Mouse (Mus musculus) intestine, embryonic 15.5 days (tissue): ENCODE measurements around the gene Arid1b. TPM values are rescaled to one million over a fixed set of nuclear protein-coding genes. Genes with fewer than 3 reads are reported as not detected.
A peak's percentile ranks its signal among the peaks of the same experiment; 100 is the strongest.

Source experiments
- ATAC-seq: fragments of 200-750 bp; cut with Nextera tagmentation; 2 replicates; pipeline ENCODE4 v1.8.0; 2017; ENCODE audit warnings: moderate TSS enrichment, moderate library complexity
- H3K27ac ChIP-seq: fragments of 300-500 bp; sonication (generic); 2 replicates; pipeline ENCODE4 v1.5.1; 2015; ENCODE audit warnings: mild to moderate bottlenecking, inconsistent platforms
- H3K27me3 ChIP-seq: fragments of 300-500 bp; sonication (generic); replicated peaks from 2 replicates; pipeline ENCODE4 v1.6.1; 2015; ENCODE audit warnings: inconsistent platforms
- H3K36me3 ChIP-seq: fragments of 300-500 bp; sonication (generic); 2 replicates; pipeline ENCODE4 v1.6.1; 2015; ENCODE audit warnings: inconsistent platforms
- H3K4me1 ChIP-seq: fragments of 300-500 bp; sonication (generic); replicated peaks from 2 replicates; pipeline ENCODE4 v1.6.1; 2015; ENCODE audit warnings: inconsistent platforms
- H3K4me2 ChIP-seq: fragments of 300-500 bp; sonication (generic); replicated peaks from 2 replicates; pipeline ENCODE4 v1.6.1; 2015; ENCODE audit warnings: mild to moderate bottlenecking, inconsistent platforms
- H3K4me3 ChIP-seq: fragments of 300-500 bp; sonication (generic); replicated peaks from 2 replicates; pipeline ENCODE4 v1.5.1; 2015; ENCODE audit warnings: inconsistent platforms
- H3K9ac ChIP-seq: fragments of 300-500 bp; sonication (generic); 2 replicates; pipeline ENCODE4 v1.6.1; 2015; ENCODE audit warnings: inconsistent platforms
- H3K9me3 ChIP-seq: fragments of 300-500 bp; sonication (generic); 2 replicates; pipeline ENCODE4 v1.6.1; 2016; ENCODE audit warnings: inconsistent platforms
- WGBS: fragments of 180-500 bp; shearing (Covaris S2); methylation state at CpG from one replicate; pipeline ENCODE4 v1.1.7; 2015; 5-methylcytosine and 5-hydroxymethylcytosine counted together
- polyA plus RNA-seq: library from polyadenylated mRNA; unstranded; fragments of >200 nt; fragmentation: Nextera tagmentation; extraction: Ambion mirVana; gene quantifications from 2 replicates; pipeline ENCODE4 v1.2.1, GENCODE M21; 2015

Arid1b gene
- polyA plus RNA-seq, 1 experiment from 2014 or later, result 9.1 TPM

GRCm38 (mm10) chr17:5180925-5181324 is 186.8 kb downstream of the Arid1b start:
- 86% methylated on average over 6 of the region's 6 CpGs for WGBS

GRCm38 (mm10) chr17:5182493-5182892 is 188.4 kb downstream of the Arid1b start:
- Histone ChIP-seq H3K4me1 (peaks cover 12% of the 10 kb centered on the region; the same call in 1 of the 2 replicates), H3K27me3 (no peaks in the 10 kb centered on the region), H3K9ac (no peak overlapping the region), H3K27ac (no peak overlapping the region), H3K9me3 (no peaks in the 10 kb centered on the region), H3K4me3 (no peak overlapping the region), H3K36me3 (no peaks in the 10 kb centered on the region), H3K4me2 (no peak overlapping the region)
- WGBS, result 81% methylated on average over 4 of the region's 4 CpGs
- ATAC-seq, result no peak

More at GRCm38 (mm10) chr17:5180925-5181324, 186.8 kb downstream of the Arid1b start:
- no peak overlapping the region for H3K27ac ChIP-seq
- H3K4me3 ChIP-seq, result no peak overlapping the region
- no peak overlapping the region for H3K4me2 ChIP-seq
- H3K4me1 ChIP-seq, result peaks cover 16% of the 10 kb centered on the region; the same call in 1 of the 2 replicates
- H3K36me3 ChIP-seq, result no peaks in the 10 kb centered on the region
- ATAC-seq, result no peak
- no peak overlapping the region for H3K9ac ChIP-seq
- H3K27me3 ChIP-seq, result no peaks in the 10 kb centered on the region
- H3K9me3 ChIP-seq, result no peaks in the 10 kb centered on the region

GRCm38 (mm10) chr17:5185501-5185900 is 191.4 kb downstream of the Arid1b start:
- Histone ChIP-seq H3K9ac (no peak overlapping the region), H3K27me3 (no peaks in the 10 kb centered on the region), H3K9me3 (no peaks in the 10 kb centered on the region), H3K27ac (no peak overlapping the region), H3K4me2 (no peak overlapping the region), H3K36me3 (no peaks in the 10 kb centered on the region), H3K4me3 (no peak overlapping the region), H3K4me1 (0 out of 2 replicates have a peak, but pooled peaks cover 4% of the 10 kb centered on the region)
- WGBS, result 85% methylated on average over 4 of the region's 4 CpGs
- ATAC-seq, result no peak

- no peak overlapping the region for H3K27ac ChIP-seq
- H3K4me3 ChIP-seq, result no peak overlapping the region
- no peaks in the 10 kb centered on the region for H3K36me3 ChIP-seq
- no peak overlapping the region for H3K4me2 ChIP-seq
- H3K4me1 ChIP-seq, result 0 out of 2 replicates have a peak, but pooled peaks cover 6% of the 10 kb centered on the region
- no peaks in the 10 kb centered on the region for H3K9me3 ChIP-seq
- no peak for ATAC-seq
- WGBS, result 90% methylated on average over 2 of the region's 2 CpGs
- H3K27me3 ChIP-seq, result no peaks in the 10 kb centered on the region
- H3K9ac ChIP-seq, result no peak overlapping the region
Observed at GRCm38 (mm10) chr17:5187546-5187945, 193.4 kb downstream of the Arid1b start.

- Histone ChIP-seq H3K4me1 (0 out of 2 replicates have a peak, but pooled peaks cover 6% of the 10 kb centered on the region), H3K27ac (no peak overlapping the region), H3K9me3 (no peaks in the 10 kb centered on the region), H3K9ac (no peak overlapping the region), H3K36me3 (no peaks in the 10 kb centered on the region), H3K4me3 (no peak overlapping the region), H3K27me3 (no peaks in the 10 kb centered on the region), H3K4me2 (no peak overlapping the region)
- WGBS, result 75% methylated on average over 7 of the region's 7 CpGs
- no peak for ATAC-seq
Observed at GRCm38 (mm10) chr17:5188400-5188799, 194.3 kb downstream of the Arid1b start.

- WGBS, result 1% methylated on average over 40 of the region's 40 CpGs
- Histone ChIP-seq H3K9me3 (no peaks in the 10 kb centered on the region), H3K27ac (peak overlapping the region; percentile 99), H3K27me3 (no peaks in the 10 kb centered on the region), H3K36me3 (no peaks in the 10 kb centered on the region), H3K9ac (peak overlapping the region; percentile 73), H3K4me1 (peaks cover 17% of the 10 kb centered on the region), H3K4me3 (peak overlapping the region; percentile 50), H3K4me2 (peak overlapping the region; percentile 69)
- ATAC-seq, result peak; percentile 98
Observed at GRCm38 (mm10) chr17:5189551-5190351, 195.6 kb downstream of the Arid1b start.

- Histone ChIP-seq H3K4me3 (peak overlapping the region; percentile 50), H3K27me3 (no peaks in the 10 kb centered on the region), H3K9me3 (no peaks in the 10 kb centered on the region), H3K4me1 (peaks cover 17% of the 10 kb centered on the region), H3K4me2 (peak overlapping the region; percentile 69), H3K9ac (peak overlapping the region; percentile 73; the same call in 1 of the 2 replicates), H3K36me3 (no peaks in the 10 kb centered on the region), H3K27ac (peak overlapping the region; percentile 99)
- WGBS, result 26% methylated on average over 3 of the region's 3 CpGs
- no peak for ATAC-seq
Observed at GRCm38 (mm10) chr17:5190367-5190766, 196.2 kb downstream of the Arid1b start.

GRCm38 (mm10) chr17:5194157-5194916 is 200.2 kb downstream of the Arid1b start:
- no peak overlapping the region for H3K4me2 ChIP-seq
- H3K36me3 ChIP-seq, result no peaks in the 10 kb centered on the region
- ATAC-seq, result no peak
- H3K4me1 ChIP-seq, result peaks cover 29% of the 10 kb centered on the region
- no peaks in the 10 kb centered on the region for H3K27me3 ChIP-seq
- no peak overlapping the region for H3K9ac ChIP-seq
- H3K27ac ChIP-seq, result no peak overlapping the region
- no peaks in the 10 kb centered on the region for H3K9me3 ChIP-seq
- no peak overlapping the region for H3K4me3 ChIP-seq
- 67% methylated on average over 8 of the region's 8 CpGs for WGBS

- Histone ChIP-seq H3K4me3 (no peak overlapping the region), H3K27me3 (no peaks in the 10 kb centered on the region), H3K27ac (no peak overlapping the region), H3K4me2 (no peak overlapping the region), H3K9me3 (no peaks in the 10 kb centered on the region), H3K9ac (no peak overlapping the region), H3K36me3 (no peaks in the 10 kb centered on the region), H3K4me1 (peaks cover 27% of the 10 kb centered on the region)
- ATAC-seq, result no peak
- WGBS, result 57% methylated on average over 5 of the region's 5 CpGs
Observed at GRCm38 (mm10) chr17:5195397-5195796, 201.3 kb downstream of the Arid1b start.

GRCm38 (mm10) chr17:5196005-5196404 is 201.9 kb downstream of the Arid1b start:
- WGBS, result 83% methylated on average over 10 of the region's 10 CpGs
- no peaks in the 10 kb centered on the region for H3K27me3 ChIP-seq
- ATAC-seq, result no peak
- H3K4me1 ChIP-seq, result peaks cover 23% of the 10 kb centered on the region
- no peak overlapping the region for H3K27ac ChIP-seq
- no peak overlapping the region for H3K4me2 ChIP-seq
- no peaks in the 10 kb centered on the region for H3K9me3 ChIP-seq
- H3K4me3 ChIP-seq, result no peak overlapping the region
- H3K36me3 ChIP-seq, result no peaks in the 10 kb centered on the region
- no peak overlapping the region for H3K9ac ChIP-seq

GRCm38 (mm10) chr17:5196508-5196907 is 202.4 kb downstream of the Arid1b start:
- no peaks in the 10 kb centered on the region for H3K36me3 ChIP-seq
- peaks cover 23% of the 10 kb centered on the region for H3K4me1 ChIP-seq
- no peaks in the 10 kb centered on the region for H3K9me3 ChIP-seq
- no peaks in the 10 kb centered on the region for H3K27me3 ChIP-seq
- 81% methylated on average over 6 of the region's 6 CpGs for WGBS
- no peak overlapping the region for H3K4me3 ChIP-seq
- H3K27ac ChIP-seq, result no peak overlapping the region
- H3K9ac ChIP-seq, result no peak overlapping the region
- no peak for ATAC-seq
- H3K4me2 ChIP-seq, result no peak overlapping the region

- Histone ChIP-seq H3K9ac (no peak overlapping the region), H3K27ac (no peak overlapping the region), H3K27me3 (no peaks in the 10 kb centered on the region), H3K4me1 (peaks cover 26% of the 10 kb centered on the region), H3K36me3 (no peaks in the 10 kb centered on the region), H3K4me2 (no peak overlapping the region), H3K4me3 (no peak overlapping the region), H3K9me3 (no peaks in the 10 kb centered on the region)
- 92% methylated on average over 2 of the region's 2 CpGs for WGBS
- no peak for ATAC-seq
Observed at GRCm38 (mm10) chr17:5197083-5197482, 203.0 kb downstream of the Arid1b start.
